Mouse (Mus musculus) forebrain, postnatal 0 days (tissue): ENCODE data around the gene Prdx1. TPM values are rescaled to one million over a fixed set of nuclear protein-coding genes. Genes with fewer than 3 reads are reported as not detected.
A peak's percentile ranks its signal among the peaks of the same experiment; 100 is the strongest.

Experiments used
- ATAC-seq: fragments of 200-750 bp; cut with Nextera tagmentation; 2 replicates; pipeline ENCODE4 v1.8.0; 2017; ENCODE audit warnings: mild to moderate bottlenecking, moderate library complexity
- DNase-seq: peaks from one replicate; pipeline ENCODE4 v3.0.0-alpha.2; 2015
- H3K27ac ChIP-seq: fragments of 300-500 bp; sonication (generic); 2 replicates; pipeline ENCODE4 v1.5.1; 2014; ENCODE audit warnings: low read depth, mild to moderate bottlenecking, antibody characterized with exemption, low read length, moderate library complexity, mixed read lengths
- H3K27me3 ChIP-seq: fragments of 300-500 bp; sonication (generic); 2 replicates; pipeline ENCODE4 v1.6.1; 2014; ENCODE audit warnings: mild to moderate bottlenecking, low read length, mixed read lengths; ENCODE audit not compliant: insufficient read depth
- H3K36me3 ChIP-seq: fragments of 300-500 bp; sonication (generic); 2 replicates; pipeline ENCODE4 v1.6.1; 2014; ENCODE audit warnings: mild to moderate bottlenecking, moderate library complexity; ENCODE audit not compliant: insufficient read depth
- H3K4me1 ChIP-seq: fragments of 300-500 bp; sonication (generic); 2 replicates; pipeline ENCODE4 v1.6.1; 2014; ENCODE audit warnings: antibody characterized with exemption; ENCODE audit not compliant: insufficient read depth
- H3K4me2 ChIP-seq: fragments of 300-500 bp; sonication (generic); 2 replicates; pipeline ENCODE4 v1.6.1; 2014; ENCODE audit warnings: low read depth, mild to moderate bottlenecking, moderate library complexity
- H3K4me3 ChIP-seq: fragments of 300-500 bp; sonication (generic); 2 replicates; pipeline ENCODE4 v1.5.1; 2014; ENCODE audit warnings: low read depth, low read length, mixed read lengths
- H3K9ac ChIP-seq: fragments of 300-500 bp; sonication (generic); 2 replicates; pipeline ENCODE4 v1.6.1; 2014; ENCODE audit warnings: mild to moderate bottlenecking
- H3K9me3 ChIP-seq: fragments of 300-500 bp; sonication (generic); 2 replicates; pipeline ENCODE4 v1.6.1; 2016; ENCODE audit warnings: low read length
- CTCF ChIP-seq: sonication (generic); IDR thresholded peaks from 2 replicates; pipeline ENCODE4 v1.5.1; 2016; ENCODE audit warnings: antibody characterized with exemption, control low read depth, low read depth
- WGBS: fragments of 180-500 bp; shearing (Covaris S2); extraction: QIAGEN DNeasy Blood & Tissue Kit; methylation state at CpG from one replicate; pipeline ENCODE4 v1.1.7; 2014; 5-methylcytosine and 5-hydroxymethylcytosine counted together
- polyA plus RNA-seq: library from polyadenylated mRNA; unstranded; fragments of >200 nt; fragmentation: Nextera tagmentation; extraction: Ambion mirVana; gene quantifications from 2 replicates; pipeline ENCODE4 v1.2.1, GENCODE M21; 2015
- total RNA-seq: library from RNA; depleted of rRNA; stranded (reverse); fragments of >200 nt; gene quantifications from 2 replicates; pipeline ENCODE4 v1.2.3, GENCODE M21; 2014

Gene Prdx1
- total and polyA plus RNA-seq, 2 experiments from 2014 or later = 204 to 593 TPM

GRCm38 (mm10) chr4:116708791-116709390, 23.5 kb downstream of the Prdx1 start:
- WGBS = 8% methylated on average over 9 of the region's 9 CpGs
- no peaks in the 10 kb centered on the region for H3K4me1 ChIP-seq
- TF ChIP-seq CTCF = no peak
- ATAC-seq (no peak), DNase-seq (no peak)
- H3K27me3 ChIP-seq = no peaks in the 10 kb centered on the region
- peak overlapping the region; percentile 44 for H3K4me3 ChIP-seq
- peak overlapping the region; percentile 28; the same call in 1 of the 2 replicates for H3K9ac ChIP-seq
- H3K9me3 ChIP-seq = no peaks in the 10 kb centered on the region
- H3K4me2 ChIP-seq = peak overlapping the region; percentile 65
- H3K36me3 ChIP-seq = no peaks in the 10 kb centered on the region
- H3K27ac ChIP-seq = no peak overlapping the region

GRCm38 (mm10) chr4:116710154-116710553, 24.8 kb downstream of the Prdx1 start:
- Histone ChIP-seq H3K36me3 (no peaks in the 10 kb centered on the region), H3K9ac (no peak overlapping the region), H3K4me3 (no peak overlapping the region), H3K27ac (no peak overlapping the region), H3K4me2 (no peak overlapping the region), H3K27me3 (no peaks in the 10 kb centered on the region), H3K4me1 (no peaks in the 10 kb centered on the region), H3K9me3 (no peaks in the 10 kb centered on the region)
- 95% methylated on average over 2 of the region's 2 CpGs for WGBS
- TF ChIP-seq CTCF = no peak
- DNase-seq (no peak), ATAC-seq (no peak)

- H3K27ac ChIP-seq = no peak overlapping the region
- 88% methylated on average over 1 of the region's 1 CpGs for WGBS
Observed at GRCm38 (mm10) chr4:116712536-116712935, 27.2 kb downstream of the Prdx1 start.

GRCm38 (mm10) chr4:116719396-116719795, 34.1 kb downstream of the Prdx1 start:
- H3K27me3 ChIP-seq = no peaks in the 10 kb centered on the region; the same call in 1 of the 2 replicates
- no peaks in the 10 kb centered on the region for H3K9me3 ChIP-seq
- H3K27ac ChIP-seq = no peak overlapping the region
- ATAC-seq = peak; percentile 34
- H3K9ac ChIP-seq = no peak overlapping the region
- no peaks in the 10 kb centered on the region; the same call in 1 of the 2 replicates for H3K4me1 ChIP-seq
- H3K36me3 ChIP-seq = no peaks in the 10 kb centered on the region
- WGBS = 15% methylated on average over 3 of the region's 3 CpGs
- no peak overlapping the region for H3K4me2 ChIP-seq
- no peak overlapping the region for H3K4me3 ChIP-seq
- peak; percentile 90 for DNase-seq
- peak; percentile 85 for TF ChIP-seq CTCF

More at GRCm38 (mm10) chr4:116712536-116712935, 27.2 kb downstream of the Prdx1 start:
- TF ChIP-seq CTCF = no peak
- no peak overlapping the region for H3K4me2 ChIP-seq
- no peaks in the 10 kb centered on the region for H3K27me3 ChIP-seq
- H3K9ac ChIP-seq = no peak overlapping the region
- H3K4me1 ChIP-seq = no peaks in the 10 kb centered on the region
- H3K4me3 ChIP-seq = no peak overlapping the region
- ATAC-seq = no peak
- no peaks in the 10 kb centered on the region for H3K9me3 ChIP-seq
- no peaks in the 10 kb centered on the region for H3K36me3 ChIP-seq
- no peak for DNase-seq

GRCm38 (mm10) chr4:116720343-116721097, 35.2 kb downstream of the Prdx1 start, which contains the start of gene Tesk2:
Gene Tesk2 (plus strand): TSS chr4:116720948.
- H3K4me1 ChIP-seq = no peaks in the 10 kb centered on the region; the same call in 1 of the 2 replicates
- H3K9me3 ChIP-seq = no peaks in the 10 kb centered on the region
- H3K9ac ChIP-seq = peak within 1 kb of the TSS; percentile 71
- DNase-seq (peak; percentile 98), ATAC-seq (peak; percentile 99)
- peak within 1 kb of the TSS; percentile 97 for H3K4me2 ChIP-seq
- H3K27me3 ChIP-seq = no peaks in the 10 kb centered on the region; the same call in 1 of the 2 replicates
- TF ChIP-seq CTCF = no peak
- 0 out of 2 replicates have a peak within 1 kb of the TSS, but pooled peaks have one; percentile 22 for H3K27ac ChIP-seq
- H3K36me3 ChIP-seq = no peaks in the 10 kb centered on the region
- H3K4me3 ChIP-seq = peak within 1 kb of the TSS; percentile 73
- under 1% methylated on average over 34 of the region's 34 CpGs for WGBS

GRCm38 (mm10) chr4:116721098-116721628, 35.8 kb downstream of the Prdx1 start:
- H3K4me2 ChIP-seq = peak overlapping the region; percentile 97
- H3K4me1 ChIP-seq = no peaks in the 10 kb centered on the region; the same call in 1 of the 2 replicates
- no peaks in the 10 kb centered on the region; the same call in 1 of the 2 replicates for H3K27me3 ChIP-seq
- H3K9ac ChIP-seq = peak overlapping the region; percentile 71
- H3K27ac ChIP-seq = 0 out of 2 replicates have a peak overlapping the region, but pooled peaks have one; percentile 22
- ATAC-seq (no peak), DNase-seq (no peak)
- no peaks in the 10 kb centered on the region for H3K9me3 ChIP-seq
- H3K36me3 ChIP-seq = no peaks in the 10 kb centered on the region
- peak overlapping the region; percentile 73 for H3K4me3 ChIP-seq
- WGBS = 1% methylated on average over 29 of the region's 29 CpGs
- TF ChIP-seq CTCF = no peak
